Mouse (Mus musculus) retina, embryonic 14.5 days (tissue): ENCODE data around the gene Olfr1500.
A peak's percentile ranks its signal among the peaks of the same experiment; 100 is the strongest.
"Not testable (repeated sequence)": the region's sequence is repeated elsewhere in the genome, so short reads cannot be mapped to it uniquely, and the experiment has no call there.

Experiments used
- DNase-seq: peaks from one replicate; pipeline ENCODE4 v3.0.0-alpha.2; 2015; ENCODE audit warnings: low spot score

The Olfr1500 gene

DNA sequence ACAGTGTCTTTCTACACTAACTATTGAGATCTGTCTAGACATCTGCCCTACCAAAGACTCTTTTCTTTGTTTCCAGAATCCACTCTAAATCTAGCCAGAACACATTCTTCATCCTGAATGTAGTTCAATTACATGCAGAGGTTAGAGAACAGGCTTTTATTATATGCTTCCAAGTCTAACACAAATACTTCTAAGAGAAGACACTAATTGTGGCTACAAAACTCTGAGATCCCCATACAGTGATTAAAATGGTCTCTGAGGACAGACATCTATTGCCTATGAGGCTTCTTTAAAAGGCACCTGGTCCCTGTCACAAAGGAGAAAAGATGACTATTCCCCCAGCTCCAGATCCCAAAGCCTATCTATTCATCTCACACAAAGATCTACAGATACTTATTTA is at the start of gene Olfr1500:
Gene Olfr1500 (minus strand): TSS at position 101 of the 400 bp plus-strand sequence.
- no peak for DNase-seq

- no peak for DNase-seq
Observed at GRCm38 (mm10) chr19:13861495-13861894, 31.2 kb upstream of the Olfr1500 start, which contains the start of gene Olfr1502. Gene Olfr1502 (plus strand): TSS chr19:13861795.

DNA sequence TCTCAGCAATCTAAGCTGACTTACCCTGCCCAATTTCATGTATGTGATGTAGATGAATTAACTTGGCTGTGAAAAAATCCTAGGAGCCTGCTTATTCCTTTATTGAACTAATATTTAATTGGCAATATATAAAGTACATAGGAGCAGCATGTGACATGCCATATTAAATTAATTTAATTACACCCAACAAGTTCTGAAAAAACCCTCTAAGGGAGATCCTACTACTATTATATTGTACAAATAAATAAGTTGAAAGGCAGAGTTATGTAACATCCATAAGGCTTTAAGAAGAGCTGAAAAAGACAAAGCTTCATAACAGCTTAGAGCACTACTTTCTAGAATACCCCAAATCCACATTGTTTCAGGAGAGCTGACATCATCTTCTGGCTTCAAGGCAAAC is 20.3 kb upstream of the Olfr1500 start, which contains the start of gene Olfr1501:
Gene Olfr1501 (minus strand): TSS at position 101 of the 400 bp plus-strand sequence.
- DNase-seq, result not testable (repeated sequence)

- DNase-seq, result no peak
Observed at GRCm38 (mm10) chr19:13828447-13828846, 1.8 kb downstream of the Olfr1500 start.

DNA sequence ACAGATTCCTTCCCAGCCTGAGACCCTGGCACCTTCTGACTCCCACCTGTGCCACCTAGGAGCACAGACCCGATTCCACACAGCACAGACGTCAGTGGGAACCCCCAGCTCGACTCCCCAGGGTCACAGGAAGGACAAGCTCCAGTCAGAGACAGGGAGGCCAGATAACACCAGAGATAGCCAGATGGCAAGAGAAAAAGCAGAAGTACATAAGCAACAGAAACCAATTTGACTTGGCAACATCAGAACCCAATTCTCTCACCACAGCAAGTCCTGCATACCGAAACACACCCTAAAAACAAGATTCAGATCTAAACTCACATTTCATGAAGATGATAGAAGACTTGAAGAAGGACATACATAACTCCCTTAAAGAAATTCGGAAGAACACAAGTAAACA is 9.4 kb downstream of the Olfr1500 start:
- DNase-seq, result no peak

DNA sequence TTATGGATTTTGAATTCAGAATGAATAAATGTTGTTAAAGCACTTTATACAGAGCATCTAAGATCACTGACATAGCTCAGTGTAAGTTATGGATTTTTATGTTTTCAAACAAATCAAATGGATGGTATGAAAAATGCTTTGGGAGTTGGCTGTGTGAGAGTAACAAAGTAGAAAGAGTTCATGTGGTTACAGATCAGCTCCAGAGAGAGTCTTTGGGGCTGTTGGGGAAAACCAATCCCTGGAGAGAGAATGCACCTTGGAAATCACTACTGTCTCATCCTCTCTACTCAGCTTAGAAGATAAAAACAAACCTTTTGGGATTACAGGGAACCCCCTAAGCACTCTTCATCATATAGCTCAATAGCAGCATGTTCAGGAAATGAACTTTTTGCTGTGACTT is 10.9 kb downstream of the Olfr1500 start, which contains the start of gene Olfr1499:
Gene Olfr1499 (minus strand): TSS at position 101 of the 400 bp plus-strand sequence.
- no peak for DNase-seq

DNA sequence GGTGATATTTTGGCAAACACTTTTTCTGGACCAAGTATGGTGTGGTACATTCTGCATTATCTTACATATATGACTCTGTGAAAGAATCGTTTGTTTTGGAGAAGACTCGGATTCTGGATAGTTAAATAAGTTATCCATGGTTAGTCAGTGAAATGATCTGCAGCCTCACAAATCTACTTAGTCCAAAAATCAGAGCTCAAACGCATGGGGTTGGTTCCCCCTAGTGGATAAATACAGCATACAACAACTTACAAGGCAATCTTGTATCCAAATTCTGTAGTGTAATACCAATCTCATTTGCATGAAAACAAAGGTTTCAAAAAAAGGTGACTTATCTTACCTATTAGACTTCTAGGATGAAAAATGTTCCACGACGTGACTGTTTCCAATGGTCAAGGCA is 11.5 kb downstream of the Olfr1500 start:
- DNase-seq, result peak; percentile 55

DNA sequence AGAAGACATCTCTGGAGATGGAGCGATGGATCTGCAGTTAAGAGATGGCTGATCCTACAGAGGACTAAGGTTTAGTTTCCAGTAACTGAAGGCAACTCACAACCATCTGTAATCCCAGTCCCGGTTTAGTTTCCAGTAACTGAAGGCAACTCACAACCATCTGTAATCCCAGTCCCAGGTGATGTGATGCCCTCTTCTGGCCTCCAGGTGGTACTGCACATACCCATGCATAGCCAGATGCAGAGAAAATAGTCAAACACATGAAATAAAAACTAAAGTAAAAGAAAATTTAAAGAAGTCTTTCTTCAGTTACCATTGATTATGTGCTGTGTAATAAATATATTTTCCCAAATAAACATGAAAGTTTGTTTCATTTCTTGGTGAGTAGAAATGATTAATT is 17.5 kb downstream of the Olfr1500 start:
- no peak for DNase-seq

GRCm38 (mm10) chr19:13805486-13805885 is 24.8 kb downstream of the Olfr1500 start:
- DNase-seq, result not testable (repeated sequence)

- no peak for DNase-seq
Observed at GRCm38 (mm10) chr19:13798102-13798501, 32.2 kb downstream of the Olfr1500 start, which contains the start of gene Olfr1497. Gene Olfr1497 (minus strand): TSS chr19:13798202.

DNA sequence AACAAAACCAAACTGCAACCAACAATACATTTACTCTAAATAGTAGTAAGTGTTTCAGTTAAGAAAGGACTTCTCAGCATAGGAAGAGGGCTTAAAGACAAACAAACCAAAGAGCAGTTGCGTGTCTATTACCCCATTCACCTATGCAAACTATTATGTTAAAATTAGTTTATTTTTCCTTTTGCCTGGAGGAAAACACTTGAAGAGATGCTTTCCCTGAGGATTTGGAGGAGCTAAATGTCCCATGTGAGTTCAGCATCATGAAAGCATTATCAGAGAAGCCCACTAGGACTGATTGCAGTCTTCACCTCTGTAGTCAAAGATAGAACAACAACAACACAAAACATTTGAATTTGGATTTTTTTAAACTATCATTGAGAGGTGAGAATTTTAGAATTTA is 52.7 kb downstream of the Olfr1500 start, which contains the start of gene Olfr1496:
Gene Olfr1496 (plus strand): TSS at position 301 of the 400 bp plus-strand sequence.
- no peak for DNase-seq
